Mouse (Mus musculus) olfactory bulb, adult 2 months (tissue): ENCODE results near the gene Ufsp1. TPM values are rescaled to one million over a fixed set of nuclear protein-coding genes. Genes with fewer than 3 reads are reported as not detected.

Experiments
- H3K27ac ChIP-seq: fragments of 200-500 bp; 2 replicates; pipeline ENCODE4 v1.5.1; 2012; ENCODE audit warnings: low read depth, low read length; ENCODE audit not compliant: insufficient read depth
- H3K4me1 ChIP-seq: fragments of 200-500 bp; 2 replicates; pipeline ENCODE4 v1.6.1; 2012; ENCODE audit warnings: low read length; ENCODE audit not compliant: control insufficient read depth, insufficient read depth
- H3K4me3 ChIP-seq: fragments of 200-500 bp; 2 replicates; pipeline ENCODE4 v1.5.1; 2012; ENCODE audit warnings: mild to moderate bottlenecking, low read depth, low read length, moderate library complexity; ENCODE audit not compliant: insufficient read depth
- CTCF ChIP-seq: fragments of 200-500 bp; IDR thresholded peaks from 2 replicates; pipeline ENCODE4 v1.5.1; 2012; ENCODE audit warnings: low read depth, mild to moderate bottlenecking, low read length, moderate library complexity; ENCODE audit not compliant: insufficient read depth
- POLR2A ChIP-seq: fragments of 200-500 bp; IDR thresholded peaks from 2 replicates; pipeline ENCODE4 v1.6.1; 2012; ENCODE audit warnings: mild to moderate bottlenecking, low read depth, low read length, moderate library complexity; ENCODE audit not compliant: insufficient read depth
- WGBS: fragments of 180-500 bp; shearing (Covaris S2); methylation state at CpG from one replicate; pipeline ENCODE4 v1.1.7; 2018; 5-methylcytosine and 5-hydroxymethylcytosine counted together
- polyA plus RNA-seq: library from polyadenylated mRNA; stranded (reverse); fragments of >200 nt; gene quantifications from 2 replicates; pipeline ENCODE4 v1.2.4, GENCODE M21; 2012; ENCODE audit warnings: low replicate concordance; ENCODE audit not compliant: missing spikeins, insufficient read depth, insufficient read length

The Ufsp1 gene
- polyA plus RNA-seq, 1 experiment, result not detected

DNA sequence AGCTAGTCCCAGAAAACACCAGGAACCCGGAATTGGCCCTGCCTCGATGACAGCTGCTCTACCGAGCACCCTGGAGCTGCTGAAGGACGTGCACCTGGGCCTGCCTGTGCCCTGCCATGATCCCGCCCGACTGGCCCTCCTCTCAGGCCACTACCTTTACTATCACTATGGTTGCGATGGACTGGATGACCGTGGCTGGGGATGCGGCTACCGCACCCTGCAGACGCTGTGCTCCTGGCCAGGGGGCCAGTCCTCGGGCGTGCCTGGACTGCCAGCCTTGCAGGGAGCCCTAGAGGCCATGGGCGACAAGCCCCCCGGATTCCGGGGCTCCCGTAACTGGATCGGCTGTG, 290 bp downstream of the Ufsp1 start:
- peak overlapping the region; percentile 15 for H3K27ac ChIP-seq
- WGBS, result 7% methylated on average over 18 of the region's 18 CpGs
- TF ChIP-seq CTCF (no peak), POLR2A (no peak)
- peaks cover 29% of the 10 kb centered on the region for H3K4me1 ChIP-seq
- peak overlapping the region; percentile 52 for H3K4me3 ChIP-seq

DNA sequence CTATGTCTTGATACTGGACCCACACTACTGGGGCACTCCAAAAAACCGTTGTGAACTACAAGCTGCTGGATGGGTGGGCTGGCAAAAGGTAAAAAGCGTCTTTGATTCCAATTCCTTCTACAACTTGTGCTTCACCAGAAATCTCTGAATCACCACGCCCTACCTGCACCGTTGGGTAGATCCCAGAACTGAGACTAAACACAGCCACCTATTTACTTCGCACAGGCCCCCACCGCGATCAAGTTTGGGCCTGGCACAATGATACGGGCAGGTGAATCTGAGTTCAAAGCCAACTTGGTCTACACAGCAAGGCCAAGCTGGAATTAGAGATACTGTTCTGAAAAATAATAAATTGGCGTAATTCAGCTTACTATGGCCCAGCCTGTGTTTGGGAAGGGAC, 867 bp downstream of the Ufsp1 start:
- TF ChIP-seq CTCF, result no peak
- no peak for TF ChIP-seq POLR2A
- Histone ChIP-seq H3K27ac (no peak overlapping the region), H3K4me3 (peak overlapping the region; percentile 52; the same call in 1 of the 2 replicates), H3K4me1 (peaks cover 25% of the 10 kb centered on the region)
- WGBS, result 74% methylated on average over 9 of the region's 9 CpGs

DNA sequence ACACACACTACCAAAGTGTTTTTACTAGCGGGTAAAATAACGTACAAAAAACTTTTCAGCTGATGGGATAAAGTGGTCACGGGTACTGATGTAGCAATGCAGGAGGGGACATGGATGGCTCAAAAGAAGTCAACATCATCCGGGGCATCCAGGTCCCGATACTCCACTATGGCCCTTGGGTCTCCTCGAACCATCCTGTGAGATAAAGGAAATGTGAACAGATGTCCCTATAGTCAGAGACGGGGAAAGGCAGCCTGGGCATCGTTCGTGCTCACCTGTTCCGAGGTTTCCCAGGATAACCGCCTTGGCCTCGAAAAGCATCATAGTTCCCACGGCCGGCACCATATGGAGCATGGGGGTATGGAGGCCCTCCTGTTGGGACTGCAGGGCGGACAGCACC, 1.3 kb downstream of the Ufsp1 start:
- 91% methylated on average over 15 of the region's 15 CpGs for WGBS
- H3K27ac ChIP-seq, result no peak overlapping the region
- H3K4me3 ChIP-seq, result no peak overlapping the region
- TF ChIP-seq POLR2A (no peak), CTCF (no peak)
- H3K4me1 ChIP-seq, result peaks cover 20% of the 10 kb centered on the region

DNA sequence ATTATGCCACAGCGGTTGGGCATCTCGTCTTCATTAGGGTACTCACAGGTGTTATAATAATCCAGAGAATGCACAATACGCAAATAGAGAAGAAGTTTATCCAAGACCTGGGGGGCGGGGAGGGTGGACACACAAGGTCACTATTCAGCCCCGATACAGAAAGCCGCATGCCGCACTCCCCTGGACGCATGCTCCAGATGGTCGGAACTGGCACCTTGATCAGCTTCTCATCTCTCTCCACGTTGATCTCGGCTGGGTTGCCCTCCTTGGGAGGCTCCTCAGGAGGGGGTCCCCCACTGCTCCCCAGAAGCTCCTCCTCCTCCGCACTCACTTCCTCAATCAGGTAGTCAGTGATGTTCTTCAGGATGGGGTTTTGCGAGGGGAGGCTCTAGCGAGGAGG, 2.7 kb downstream of the Ufsp1 start:
- H3K27ac ChIP-seq, result no peak overlapping the region
- WGBS, result 86% methylated on average over 14 of the region's 14 CpGs
- H3K4me1 ChIP-seq, result peaks cover 16% of the 10 kb centered on the region
- no peak overlapping the region for H3K4me3 ChIP-seq
- TF ChIP-seq CTCF, result no peak
- TF ChIP-seq POLR2A, result no peak

DNA sequence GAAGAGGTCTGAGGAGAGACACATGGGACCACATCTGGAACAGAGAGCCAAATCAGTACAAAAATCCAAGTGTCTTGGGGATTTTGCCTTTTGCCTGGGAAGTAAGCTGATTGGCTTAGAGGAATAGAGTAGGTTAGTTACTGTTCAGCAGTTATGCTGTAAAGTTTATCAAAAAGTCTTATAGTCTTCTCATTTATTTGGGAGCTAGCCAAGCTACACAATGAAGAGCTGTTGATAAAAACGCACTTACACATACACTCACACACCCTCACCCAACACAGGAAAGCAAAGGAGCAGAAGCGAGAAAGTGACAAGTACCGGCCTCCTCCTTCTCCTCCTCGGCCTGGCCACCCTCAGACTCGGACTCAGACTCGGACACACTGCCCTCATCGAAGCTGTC, 4.8 kb downstream of the Ufsp1 start:
- WGBS, result 86% methylated on average over 7 of the region's 7 CpGs
- H3K4me3 ChIP-seq, result no peak overlapping the region
- no peak for TF ChIP-seq POLR2A
- no peak overlapping the region for H3K27ac ChIP-seq
- peaks cover 10% of the 10 kb centered on the region for H3K4me1 ChIP-seq

DNA sequence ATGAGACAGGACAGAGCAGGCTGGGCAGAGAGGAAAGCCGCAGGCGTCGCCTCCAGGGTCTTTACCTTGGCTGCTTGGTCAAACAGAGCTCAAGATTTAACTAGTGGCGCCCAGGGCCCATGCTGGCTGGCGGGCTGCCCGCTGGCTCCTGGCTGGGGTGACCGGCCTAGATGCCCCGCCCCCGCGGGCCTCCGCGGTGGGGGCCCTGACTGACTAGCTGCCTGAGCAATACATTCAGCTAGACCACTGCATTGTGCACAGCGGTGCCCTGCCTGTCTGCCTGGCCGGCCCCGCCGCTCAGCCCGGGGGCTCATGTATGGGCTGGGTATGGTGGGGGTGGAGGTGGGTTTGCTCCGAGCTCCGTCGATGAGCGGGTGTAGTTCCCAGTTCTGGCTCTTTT, 6.8 kb downstream of the Ufsp1 start:
- Histone ChIP-seq H3K4me1 (no peaks in the 10 kb centered on the region), H3K27ac (no peak overlapping the region), H3K4me3 (no peak overlapping the region)
- 35% methylated on average over 21 of the region's 21 CpGs for WGBS
- TF ChIP-seq POLR2A (no peak), CTCF (no peak)

DNA sequence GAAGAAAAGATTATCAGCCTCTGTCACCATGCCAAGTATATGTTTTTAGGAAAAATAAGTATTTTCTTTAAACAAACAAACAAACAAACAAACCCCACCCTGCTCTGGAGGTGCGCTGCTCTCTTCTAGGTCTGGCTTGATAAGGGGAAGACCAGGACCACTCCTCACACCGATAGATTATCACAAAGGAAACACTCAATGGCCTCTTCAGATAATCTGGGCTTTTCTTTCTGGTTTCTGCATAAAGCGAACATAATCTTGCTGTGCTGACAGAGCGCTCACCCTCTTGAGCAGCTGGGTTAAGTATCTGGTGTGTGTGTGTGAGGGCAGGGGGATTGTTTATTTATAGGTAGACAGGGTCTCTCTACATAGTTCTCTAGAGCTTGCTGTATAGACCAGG, 9.2 kb downstream of the Ufsp1 start:
- no peaks in the 10 kb centered on the region for H3K4me1 ChIP-seq
- WGBS, result 70% methylated on average over 4 of the region's 4 CpGs
- TF ChIP-seq POLR2A, result no peak
- no peak overlapping the region for H3K4me3 ChIP-seq
- no peak overlapping the region for H3K27ac ChIP-seq

DNA sequence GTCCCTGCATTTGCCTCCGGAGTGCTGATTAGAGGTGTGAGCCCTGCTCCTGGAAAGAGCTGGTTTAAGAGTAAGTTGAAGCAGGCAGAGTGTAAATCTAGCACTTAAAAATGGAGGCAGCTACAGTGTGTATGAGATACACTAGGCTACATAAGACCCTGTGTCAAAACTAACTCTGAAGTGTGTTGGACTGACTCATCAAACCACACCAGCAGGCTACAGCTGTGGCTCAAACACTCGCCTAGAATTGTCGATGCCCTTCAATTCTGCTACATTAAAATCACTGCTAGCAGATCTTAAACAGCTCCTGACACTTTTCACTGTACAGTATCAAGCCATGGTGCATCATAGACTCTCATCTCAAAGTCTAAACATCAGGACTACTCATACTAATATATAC, 9.7 kb downstream of the Ufsp1 start:
- H3K4me1 ChIP-seq, result no peaks in the 10 kb centered on the region
- 29% methylated on average over 3 of the region's 3 CpGs for WGBS

DNA sequence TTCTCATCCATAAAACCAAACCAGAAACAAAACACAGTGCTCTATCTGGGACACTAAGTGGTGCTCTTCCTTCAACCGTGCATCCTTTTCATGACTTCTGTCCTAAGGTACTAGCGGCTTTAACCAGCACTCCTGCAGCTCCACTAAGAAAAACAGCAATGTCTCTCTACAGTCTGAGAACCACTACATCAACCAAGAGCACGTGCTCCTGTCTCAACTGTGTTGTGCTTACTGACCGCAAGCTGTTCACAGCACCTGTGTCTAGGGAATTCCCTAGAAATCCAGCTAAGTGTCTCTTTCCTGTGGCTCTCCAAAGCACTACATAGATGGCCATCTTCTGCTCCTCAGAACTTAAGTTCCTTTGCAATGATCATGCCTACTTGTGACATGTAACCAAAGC, 10.4 kb downstream of the Ufsp1 start:
- 40% methylated on average over 4 of the region's 4 CpGs for WGBS
- no peak overlapping the region for H3K4me3 ChIP-seq
- H3K27ac ChIP-seq, result no peak overlapping the region
- TF ChIP-seq CTCF (no peak), POLR2A (no peak)
- no peaks in the 10 kb centered on the region for H3K4me1 ChIP-seq

More for the DNA sequence above, 9.7 kb downstream of the Ufsp1 start:
- Histone ChIP-seq H3K27ac (no peak overlapping the region), H3K4me3 (no peak overlapping the region)
- no peak for TF ChIP-seq CTCF
- TF ChIP-seq POLR2A, result no peak

DNA sequence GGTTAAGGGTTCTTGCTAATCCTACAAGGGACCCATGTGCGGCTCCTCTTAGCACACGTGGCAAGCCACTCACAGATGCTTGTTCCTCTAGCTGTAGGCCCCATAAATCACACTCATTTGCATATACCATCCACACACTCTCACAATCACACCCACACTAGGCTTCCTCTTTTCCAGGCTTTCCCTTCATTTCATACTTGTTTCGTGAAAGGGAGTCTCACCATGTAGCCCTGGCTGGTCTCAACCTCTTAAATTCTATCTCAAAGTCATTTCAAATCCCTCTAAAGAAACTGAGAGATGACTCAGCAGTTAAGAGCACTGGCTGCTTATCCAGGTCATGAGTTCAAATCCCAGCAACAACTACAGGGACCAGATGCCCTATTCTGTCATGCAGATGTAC, 11.4 kb downstream of the Ufsp1 start:
- Histone ChIP-seq H3K4me1 (no peaks in the 10 kb centered on the region), H3K4me3 (no peak overlapping the region), H3K27ac (no peak overlapping the region)
- WGBS, result 24% methylated on average over 3 of the region's 3 CpGs
- TF ChIP-seq POLR2A, result no peak
- TF ChIP-seq CTCF, result no peak
